Mouse (Mus musculus) liver (tissue): ENCODE results near the gene Usp47.
A peak's percentile ranks its signal among the peaks of the same experiment; 100 is the strongest.

Source experiments
- DNase-seq: peaks from one replicate; pipeline ENCODE4 v3.0.0-alpha.2; 2020; ENCODE audit warnings: mixed read lengths

The Usp47 gene

GRCm38 (mm10) chr7:112158316-112158741 is 135.0 kb downstream of the Usp47 start:
- DNase-seq, result peak; percentile 33

- peak; percentile 35 for DNase-seq
Measured at GRCm38 (mm10) chr7:112158942-112159341, 135.6 kb downstream of the Usp47 start, which contains the start of gene Dkk3. Gene Dkk3, minus strand, starts transcription at chr7:112159057.

GRCm38 (mm10) chr7:112159835-112160234 is 136.5 kb downstream of the Usp47 start:
- DNase-seq, result no peak
